Mouse (Mus musculus) thymus, postnatal 36 days (tissue): ENCODE data around the gene Amt.

Source experiments
- DNase-seq, 2 experiments: peaks; one replicate each; pipeline ENCODE4 v3.0.0; 2022; ENCODE audit warnings: mixed read lengths in 2 of 2

The Amt gene

GRCm38 (mm10) chr9:108339886-108340257 is 43.2 kb downstream of the Amt start:
- DNase-seq: peak; percentile 35 to 37

GRCm38 (mm10) chr9:108340258-108341138 is 43.8 kb downstream of the Amt start:
- peak; percentile 23 to 28 for DNase-seq

- DNase-seq: no peak
These were observed 44.5 kb downstream of the Amt start for GRCm38 (mm10) chr9:108341139-108341475.

- peak in 1 of 2 experiments; percentile 6 for DNase-seq
These were observed 45.1 kb downstream of the Amt start for GRCm38 (mm10) chr9:108341801-108342200.

GRCm38 (mm10) chr9:108342301-108342831 is 45.7 kb downstream of the Amt start:
- DNase-seq: peak in 1 of 2 experiments; percentile 6

- no peak for DNase-seq
These were observed 46.7 kb downstream of the Amt start for GRCm38 (mm10) chr9:108343331-108343730.

GRCm38 (mm10) chr9:108343835-108344234 is 47.2 kb downstream of the Amt start:
- DNase-seq: no peak

GRCm38 (mm10) chr9:108344471-108344870 is 47.8 kb downstream of the Amt start:
- DNase-seq: no peak

GRCm38 (mm10) chr9:108347024-108347423 is 50.4 kb downstream of the Amt start:
- DNase-seq: no peak

- peak; percentile 81 to 87 for DNase-seq
These were observed 51.1 kb downstream of the Amt start, which contains the start of gene Usp4 for GRCm38 (mm10) chr9:108347540-108348289. Usp4 (plus strand) TSS chr9:108347853.

GRCm38 (mm10) chr9:108348290-108348680 is 51.6 kb downstream of the Amt start:
- DNase-seq: no peak

GRCm38 (mm10) chr9:108349727-108350126 is 53.1 kb downstream of the Amt start:
- DNase-seq: no peak
